Mouse (Mus musculus) lung, adult 2 months (tissue): ENCODE measurements at regions not wholly inside any gene's neighbourhood (a gene's known extent, or its start where the extent isn't known, plus 50 kb on each side); places are given as distances from the start of the nearest gene placed in this dataset.

ENCODE experiments used
- DNase-seq: peaks from one replicate; pipeline ENCODE4 v3.0.0; 2022
- H3K4me1 ChIP-seq: fragments of 200-500 bp; 2 replicates; pipeline ENCODE4 v1.6.1; 2011; ENCODE audit warnings: low read length; ENCODE audit not compliant: control insufficient read depth, insufficient read depth
- H3K4me3 ChIP-seq: fragments of 200-500 bp; replicated peaks from 2 replicates; pipeline ENCODE3; 2011; ENCODE audit warnings: low read depth, mild to moderate bottlenecking, control low read depth, low read length; ENCODE audit errors: extremely low read depth
- CTCF ChIP-seq: fragments of 200-500 bp; IDR thresholded peaks from 2 replicates; pipeline ENCODE4 v1.5.1; 2011; ENCODE audit warnings: mild to moderate bottlenecking, low read length, control low read depth; ENCODE audit not compliant: insufficient read depth
- POLR2A ChIP-seq: fragments of 200-500 bp; IDR thresholded peaks from 2 replicates; pipeline ENCODE4 v1.6.1; 2011; ENCODE audit warnings: low read depth, mild to moderate bottlenecking, control low read depth, low read length, borderline replicate concordance; ENCODE audit errors: extremely low read depth
- WGBS: fragments of 180-500 bp; shearing (Covaris S2); methylation state at CpG from one replicate; pipeline ENCODE4 v1.1.7; 2018; 5-methylcytosine and 5-hydroxymethylcytosine counted together

GRCm38 (mm10) chr2:124718985-124719384 lies 348.9 kb upstream of the Slc24a5 start:
- no peak overlapping the region for H3K4me3 ChIP-seq
- peak; percentile 31 for DNase-seq
- no peak for TF ChIP-seq CTCF
- TF ChIP-seq POLR2A = no peak
- WGBS = 62% methylated on average over 9 of the region's 9 CpGs
- peaks cover 6% of the 10 kb centered on the region; the same call in 1 of the 2 replicates for H3K4me1 ChIP-seq

GRCm38 (mm10) chr2:124719820-124720478 lies 348.0 kb upstream of the Slc24a5 start:
- Histone ChIP-seq H3K4me3 (no peak overlapping the region), H3K4me1 (peaks cover 6% of the 10 kb centered on the region; the same call in 1 of the 2 replicates)
- 31% methylated on average over 14 of the region's 14 CpGs for WGBS
- DNase-seq = peak; percentile 28
- TF ChIP-seq CTCF (no peak), POLR2A (no peak)

GRCm38 (mm10) chr2:124720593-124721445 lies 347.1 kb upstream of the Slc24a5 start:
- peaks cover 6% of the 10 kb centered on the region; the same call in 1 of the 2 replicates for H3K4me1 ChIP-seq
- no peak for TF ChIP-seq POLR2A
- TF ChIP-seq CTCF = no peak
- no peak for DNase-seq
- 71% methylated on average over 14 of the region's 14 CpGs for WGBS
- H3K4me3 ChIP-seq = no peak overlapping the region

- WGBS = 66% methylated on average over 4 of the region's 4 CpGs
- Histone ChIP-seq H3K4me3 (no peak overlapping the region), H3K4me1 (peaks cover 3% of the 10 kb centered on the region; the same call in 1 of the 2 replicates)
- TF ChIP-seq POLR2A (no peak), CTCF (no peak)
- no peak for DNase-seq
Observed at GRCm38 (mm10) chr2:124724171-124724570, 343.8 kb upstream of the Slc24a5 start.

GRCm38 (mm10) chr2:124724827-124725480 lies 343.0 kb upstream of the Slc24a5 start:
- Histone ChIP-seq H3K4me3 (no peak overlapping the region), H3K4me1 (no peaks in the 10 kb centered on the region)
- DNase-seq = no peak
- TF ChIP-seq POLR2A = no peak
- no peak for TF ChIP-seq CTCF
- WGBS = 84% methylated on average over 5 of the region's 5 CpGs

- no peak for DNase-seq
- TF ChIP-seq CTCF = no peak
- TF ChIP-seq POLR2A = no peak
- WGBS = 95% methylated on average over 5 of the region's 5 CpGs
Observed at GRCm38 (mm10) chr2:124727979-124728378, 339.9 kb upstream of the Slc24a5 start.

GRCm38 (mm10) chr2:124732593-124732992 lies 335.3 kb upstream of the Slc24a5 start:
- WGBS = 76% methylated on average over 2 of the region's 2 CpGs
- DNase-seq = no peak
- Histone ChIP-seq H3K4me1 (no peaks in the 10 kb centered on the region), H3K4me3 (no peak overlapping the region)
- TF ChIP-seq POLR2A (no peak), CTCF (no peak)

More at GRCm38 (mm10) chr2:124727979-124728378, 339.9 kb upstream of the Slc24a5 start:
- Histone ChIP-seq H3K4me1 (no peaks in the 10 kb centered on the region), H3K4me3 (no peak overlapping the region)

GRCm38 (mm10) chr2:124740848-124741247 lies 327.1 kb upstream of the Slc24a5 start:
- Histone ChIP-seq H3K4me3 (no peak overlapping the region), H3K4me1 (no peaks in the 10 kb centered on the region)
- DNase-seq = no peak
- 28% methylated on average over 13 of the region's 13 CpGs for WGBS
- no peak for TF ChIP-seq POLR2A
- no peak for TF ChIP-seq CTCF

- WGBS = 93% methylated on average over 2 of the region's 2 CpGs
- Histone ChIP-seq H3K4me3 (no peak overlapping the region), H3K4me1 (no peaks in the 10 kb centered on the region)
- TF ChIP-seq POLR2A = no peak
- no peak for TF ChIP-seq CTCF
- DNase-seq = no peak
Observed at GRCm38 (mm10) chr2:124742964-124743363, 325.0 kb upstream of the Slc24a5 start.

- 74% methylated on average over 2 of the region's 2 CpGs for WGBS
- Histone ChIP-seq H3K4me1 (no peaks in the 10 kb centered on the region), H3K4me3 (no peak overlapping the region)
- DNase-seq = no peak
- TF ChIP-seq POLR2A (no peak), CTCF (no peak)
Observed at GRCm38 (mm10) chr2:124745045-124745444, 322.9 kb upstream of the Slc24a5 start.
